Mouse (Mus musculus) CH12.LX (cell line): ENCODE results near the gene Cd70. TPM values are rescaled to one million over a fixed set of nuclear protein-coding genes. Genes with fewer than 3 reads are reported as not detected.
A peak's percentile ranks its signal among the peaks of the same experiment; 100 is the strongest.

Source experiments
- DNase-seq: peaks from one replicate; pipeline ENCODE4 v3.0.0-alpha.2; 2013; ENCODE audit errors: extremely low read depth
- H3K27ac ChIP-seq: 2 replicates; pipeline ENCODE4 v1.5.1; 2012; ENCODE audit warnings: low read depth, mild to moderate bottlenecking, control low read depth, moderate library complexity; ENCODE audit not compliant: insufficient read depth
- H3K27me3 ChIP-seq: replicated peaks from 2 replicates; pipeline ENCODE3; 2012; ENCODE audit warnings: inconsistent platforms
- H3K36me3 ChIP-seq, 2 experiments: replicated peaks in 1 of 2; 2 replicates each; pipeline versions ENCODE3 to v1.6.1; 2012; ENCODE audit warnings: inconsistent platforms in 1 of 2, low read length in 1 of 2, mild to moderate bottlenecking in 1 of 2, mixed read lengths in 1 of 2, moderate library complexity in 1 of 2; ENCODE audit not compliant: control insufficient read depth in 1 of 2, insufficient read depth in 1 of 2
- H3K4me1 ChIP-seq, 2 experiments: 2 replicates each; pipeline ENCODE4 v1.6.1; 2012; ENCODE audit warnings: inconsistent platforms in 1 of 2, moderate library complexity in 1 of 2; ENCODE audit not compliant: insufficient read depth in 2 of 2, control insufficient read depth in 1 of 2
- H3K4me2 ChIP-seq: 2 replicates; pipeline ENCODE4 v1.6.1; 2012; ENCODE audit warnings: low read depth, mild to moderate bottlenecking, control low read depth; ENCODE audit not compliant: poor library complexity, insufficient read depth, severe bottlenecking
- H3K4me3 ChIP-seq, 3 experiments: fragments of 150-350 bp in 1 of 3; sonication (generic) in 1 of 3; replicated peaks in 1 of 3; 2 replicates each; pipeline versions ENCODE3 to v1.5.1; 2011 to 2012; ENCODE audit warnings: low read depth in 2 of 3, low read length in 2 of 3, mild to moderate bottlenecking in 2 of 3, moderate library complexity in 2 of 3, control low read depth in 1 of 3, improper control_type of control experiment in 1 of 3, inconsistent platforms in 1 of 3, mixed read lengths in 1 of 3; ENCODE audit not compliant: poor library complexity in 1 of 3
- H3K79me2 ChIP-seq: replicated peaks from 2 replicates; pipeline ENCODE4 v1.6.1; 2012; ENCODE audit warnings: mild to moderate bottlenecking, moderate library complexity; ENCODE audit not compliant: control insufficient read depth, poor library complexity, insufficient read depth, severe bottlenecking; ENCODE audit errors: extremely low read depth
- H3K9ac ChIP-seq: 2 replicates; pipeline ENCODE4 v1.6.1; 2012; ENCODE audit warnings: low read depth, mild to moderate bottlenecking, control low read depth, moderate library complexity; ENCODE audit not compliant: insufficient read depth
- H3K9me3 ChIP-seq: replicated peaks from 2 replicates; pipeline ENCODE3; 2012; ENCODE audit warnings: low read length, inconsistent platforms, mixed read lengths
- BHLHE40 ChIP-seq: IDR thresholded peaks from 2 replicates; pipeline ENCODE4 v1.6.1; 2011; ENCODE audit warnings: mild to moderate bottlenecking, low read depth, low read length, improper control_type of control experiment
- CHD1 ChIP-seq: IDR thresholded peaks from 2 replicates; pipeline ENCODE4 v1.6.1; 2012; ENCODE audit warnings: low read depth, low read length, improper control_type of control experiment, inconsistent platforms
- CHD2 ChIP-seq: IDR thresholded peaks from 2 replicates; pipeline ENCODE4 v1.6.1; 2011; ENCODE audit warnings: low read length, improper control_type of control experiment
- CTCF ChIP-seq, 2 experiments: IDR thresholded peaks in 1 of 2; conservative IDR thresholded peaks in 1 of 2; 2 replicates each; pipeline ENCODE4 v1.5.1; 2011 to 2012; ENCODE audit warnings: low read depth in 2 of 2, low read length in 2 of 2, improper control_type of control experiment in 1 of 2, inconsistent platforms in 1 of 2, mild to moderate bottlenecking in 1 of 2, moderate library complexity in 1 of 2
- E2F4 ChIP-seq: IDR thresholded peaks from 2 replicates; pipeline ENCODE4 v1.6.1; 2011; ENCODE audit warnings: low read depth, low read length, improper control_type of control experiment; ENCODE audit not compliant: insufficient replicate concordance
- ELF1 ChIP-seq: IDR thresholded peaks from 2 replicates; pipeline ENCODE4 v1.6.1; 2014; ENCODE audit warnings: low read depth, mild to moderate bottlenecking, inconsistent platforms, low read length, improper control_type of control experiment
- EP300 ChIP-seq: IDR thresholded peaks from 2 replicates; pipeline ENCODE4 v1.6.1; 2011; ENCODE audit warnings: low read length, improper control_type of control experiment
- ETS1 ChIP-seq: conservative IDR thresholded peaks from 2 replicates; pipeline ENCODE4 v1.6.1; 2012; ENCODE audit warnings: low read depth, mild to moderate bottlenecking, inconsistent platforms, low read length, improper control_type of control experiment, moderate library complexity
- GABPA ChIP-seq: IDR thresholded peaks from 2 replicates; pipeline ENCODE4 v1.6.1; 2012; ENCODE audit warnings: low read depth, low read length, improper control_type of control experiment, inconsistent platforms; ENCODE audit not compliant: insufficient replicate concordance
- HCFC1 ChIP-seq: IDR thresholded peaks from 2 replicates; pipeline ENCODE4 v1.6.1; 2012; ENCODE audit warnings: low read depth, mild to moderate bottlenecking, inconsistent platforms, low read length, improper control_type of control experiment
- IRF4 ChIP-seq: IDR thresholded peaks from 2 replicates; pipeline ENCODE4 v1.6.1; 2014; ENCODE audit warnings: low read depth, mild to moderate bottlenecking, inconsistent platforms, low read length, improper control_type of control experiment
- JUN ChIP-seq: IDR thresholded peaks from 2 replicates; pipeline ENCODE4 v1.6.1; 2011; ENCODE audit warnings: low read depth, mild to moderate bottlenecking, low read length, improper control_type of control experiment, moderate library complexity; ENCODE audit not compliant: insufficient read depth
- JUND ChIP-seq: conservative IDR thresholded peaks from 2 replicates; pipeline ENCODE4 v1.6.1; 2011; ENCODE audit warnings: low read depth, low read length, improper control_type of control experiment
- KAT2A ChIP-seq: IDR thresholded peaks from 2 replicates; pipeline ENCODE4 v1.6.1; 2012; ENCODE audit warnings: low read length, improper control_type of control experiment, inconsistent platforms; ENCODE audit not compliant: insufficient replicate concordance
- MAFK ChIP-seq: IDR thresholded peaks from 2 replicates; pipeline ENCODE4 v1.6.1; 2011; ENCODE audit warnings: low read length, improper control_type of control experiment; ENCODE audit not compliant: insufficient replicate concordance
- MAX ChIP-seq: IDR thresholded peaks from 2 replicates; pipeline ENCODE4 v1.6.1; 2011; ENCODE audit warnings: low read length, improper control_type of control experiment
- MAZ ChIP-seq: IDR thresholded peaks from 2 replicates; pipeline ENCODE4 v1.6.1; 2012; ENCODE audit warnings: low read depth, mild to moderate bottlenecking, inconsistent platforms, low read length, improper control_type of control experiment, moderate library complexity
- MEF2A ChIP-seq: IDR thresholded peaks from 2 replicates; pipeline ENCODE4 v1.6.1; 2014; ENCODE audit warnings: low read depth, mild to moderate bottlenecking, inconsistent platforms, low read length, improper control_type of control experiment, borderline replicate concordance
- MXI1 ChIP-seq: IDR thresholded peaks from 2 replicates; pipeline ENCODE4 v1.6.1; 2011; ENCODE audit warnings: mild to moderate bottlenecking, low read depth, low read length, improper control_type of control experiment
- MYC ChIP-seq: IDR thresholded peaks from 2 replicates; pipeline ENCODE4 v1.6.1; 2011; ENCODE audit warnings: low read depth, mild to moderate bottlenecking, improper control_type of control experiment, low read length
- NELFE ChIP-seq: IDR thresholded peaks from 2 replicates; pipeline ENCODE4 v1.6.1; 2011; ENCODE audit warnings: low read depth, low read length, improper control_type of control experiment
- NRF1 ChIP-seq: IDR thresholded peaks from 2 replicates; pipeline ENCODE4 v1.6.1; 2014; ENCODE audit warnings: low read depth, mild to moderate bottlenecking, inconsistent platforms, low read length, improper control_type of control experiment, moderate library complexity
- PAX5 ChIP-seq: IDR thresholded peaks from 2 replicates; pipeline ENCODE4 v1.6.1; 2012; ENCODE audit warnings: low read length, inconsistent platforms, mixed read lengths
- POLR2A ChIP-seq: IDR thresholded peaks from 2 replicates; pipeline ENCODE4 v1.6.1; 2011; ENCODE audit warnings: low read depth, mild to moderate bottlenecking, improper control_type of control experiment, low read length
- POLR2AphosphoS2 ChIP-seq: IDR thresholded peaks from 2 replicates; pipeline ENCODE4 v1.6.1; 2011; ENCODE audit warnings: low read depth, low read length, improper control_type of control experiment
- RAD21 ChIP-seq: IDR thresholded peaks from 2 replicates; pipeline ENCODE4 v1.6.1; 2011; ENCODE audit warnings: low read depth, mild to moderate bottlenecking, low read length, improper control_type of control experiment, moderate library complexity
- RCOR1 ChIP-seq: conservative IDR thresholded peaks from 2 replicates; pipeline ENCODE4 v1.6.1; 2012; ENCODE audit warnings: low read depth, mild to moderate bottlenecking, inconsistent platforms, low read length, improper control_type of control experiment
- SIN3A ChIP-seq: IDR thresholded peaks from 2 replicates; pipeline ENCODE4 v1.6.1; 2012; ENCODE audit warnings: low read length, improper control_type of control experiment, inconsistent platforms
- SMC3 ChIP-seq: IDR thresholded peaks from 2 replicates; pipeline ENCODE4 v1.6.1; 2011; ENCODE audit warnings: low read depth, low read length, improper control_type of control experiment
- TBP ChIP-seq: conservative IDR thresholded peaks from 2 replicates; pipeline ENCODE4 v1.6.1; 2011; ENCODE audit warnings: low read depth, low read length, improper control_type of control experiment
- TCF12 ChIP-seq: IDR thresholded peaks from 2 replicates; pipeline ENCODE4 v1.6.1; 2014; ENCODE audit warnings: low read depth, mild to moderate bottlenecking, inconsistent platforms, low read length, improper control_type of control experiment
- UBTF ChIP-seq: IDR thresholded peaks from 2 replicates; pipeline ENCODE4 v1.6.1; 2012; ENCODE audit warnings: low read depth, mild to moderate bottlenecking, inconsistent platforms, low read length, improper control_type of control experiment, moderate library complexity
- USF1 ChIP-seq: IDR thresholded peaks from 2 replicates; pipeline ENCODE4 v1.6.1; 2014; ENCODE audit warnings: low read depth, mild to moderate bottlenecking, inconsistent platforms, low read length, improper control_type of control experiment
- USF2 ChIP-seq: conservative IDR thresholded peaks from 2 replicates; pipeline ENCODE4 v1.6.1; 2011; ENCODE audit warnings: low read depth, low read length, improper control_type of control experiment
- ZC3H11A ChIP-seq: IDR thresholded peaks from 2 replicates; pipeline ENCODE4 v1.6.1; 2012; ENCODE audit warnings: low read depth, mild to moderate bottlenecking, inconsistent platforms, low read length, improper control_type of control experiment
- ZKSCAN1 ChIP-seq: IDR thresholded peaks from 2 replicates; pipeline ENCODE4 v1.6.1; 2012; ENCODE audit warnings: low read depth, inconsistent platforms, low read length, improper control_type of control experiment, borderline replicate concordance
- ZMIZ1 ChIP-seq: IDR thresholded peaks from 2 replicates; pipeline ENCODE4 v1.6.1; 2012; ENCODE audit warnings: low read depth, mild to moderate bottlenecking, inconsistent platforms, low read length, improper control_type of control experiment
- ZNF384 ChIP-seq: IDR thresholded peaks from 2 replicates; pipeline ENCODE4 v1.6.1; 2012; ENCODE audit warnings: low read depth, low read length, improper control_type of control experiment, inconsistent platforms
- dilution Hi-C: fragments of 300-500 bp; cut with MboI; formaldehyde crosslinking; loops from 2 replicates; pipeline ENCODE4 v1.14.3; 2020; ENCODE audit warnings: low sequenced_read_pairs; ENCODE audit not compliant: extremely low pct_unique_long_range_greater_than_20kb, extremely low pct_ligation_motif_present
- in situ Hi-C: fragments of 300-500 bp; cut with MboI; formaldehyde crosslinking; loops from 3 replicates; pipeline ENCODE4 v1.14.3; 2019; ENCODE audit warnings: low sequenced_read_pairs, low pct_ligation_motif_present, low pct_unique_long_range_greater_than_20kb, mixed read lengths
- polyA plus RNA-seq: library from polyadenylated mRNA; unstranded; fragments of >175 nt; gene quantifications from 2 replicates; pipeline ENCODE4 v1.2.1, GENCODE M21; 2012; ENCODE audit warnings: low read depth; ENCODE audit not compliant: insufficient read length
- total RNA-seq, 2 experiments: library from RNA; depleted of rRNA; stranded (reverse); fragments of 300-350 nt in 1 of 2; fragments of >200 nt in 1 of 2; gene quantifications; 2 replicates each; pipeline ENCODE4 v1.2.3; 2012 to 2014

Gene Cd70
- total and polyA plus RNA-seq, 3 experiments: 137 to 965 (median 321) TPM

DNA sequence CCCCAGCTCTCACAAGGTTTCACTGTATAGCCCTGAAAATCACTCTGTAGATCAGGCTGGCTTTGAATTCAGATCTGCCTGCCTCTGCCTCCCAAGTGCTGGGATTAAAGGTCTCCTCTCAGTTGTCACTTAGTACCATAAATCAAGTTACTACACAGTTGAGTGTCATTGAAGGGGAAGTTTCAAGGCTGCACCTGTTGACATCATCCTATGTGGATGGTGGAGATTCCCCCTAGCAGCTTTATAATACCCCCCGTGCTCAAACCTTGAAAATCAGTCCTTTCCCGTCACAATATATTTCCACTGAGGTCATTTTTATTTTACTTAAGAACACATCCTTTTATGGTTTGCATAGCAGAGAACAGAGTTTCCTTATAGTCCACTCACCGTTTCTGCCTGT lies 5.9 kb downstream of the Cd70 start (continued):
- TF ChIP-seq NRF1: no peak

DNA sequence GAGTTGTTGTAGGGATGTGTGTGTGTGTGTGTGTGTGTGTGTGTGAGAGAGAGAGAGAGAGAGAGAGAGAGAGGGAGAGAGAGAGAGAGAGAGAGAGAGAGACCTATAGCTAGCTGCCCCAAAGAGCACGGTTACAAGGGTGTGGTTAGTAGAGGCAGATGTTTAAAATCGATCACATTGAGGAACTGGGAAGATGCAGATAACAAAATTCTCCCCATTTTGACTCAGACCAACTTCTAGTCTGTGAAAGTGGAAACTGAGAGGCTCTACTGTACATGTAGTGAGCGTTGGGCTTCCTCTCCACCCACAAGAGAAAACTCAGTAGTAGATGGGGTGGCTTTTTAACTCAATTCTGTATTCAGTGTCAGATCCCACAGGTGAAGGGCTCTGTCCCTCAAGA lies 9.9 kb downstream of the Cd70 start:
- TF ChIP-seq EP300 (peak; percentile 98), NRF1 (no peak), RCOR1 (peak; percentile 94), E2F4 (0 out of 2 replicates have a peak, but pooled peaks have one; percentile 40), BHLHE40 (peak; percentile 80), ETS1 (peak; percentile 83), HCFC1 (no peak; the same call in 1 of the 2 replicates), USF1 (no peak), CHD2 (peak; percentile 84), PAX5 (no peak), USF2 (no peak), ZNF384 (0 out of 2 replicates have a peak, but pooled peaks have one; percentile 31), POLR2AphosphoS2 (no peak), ZC3H11A (peak; percentile 6; the same call in 1 of the 2 replicates), JUND (peak; percentile 92), ZKSCAN1 (no peak), MXI1 (peak; percentile 31; the same call in 1 of the 2 replicates), IRF4 (peak; percentile 98), MAFK (peak; percentile 83), GABPA (no peak), MAX (peak; percentile 30; the same call in 1 of the 2 replicates), MEF2A (peak; percentile 92), KAT2A (0 out of 2 replicates have a peak, but pooled peaks have one; percentile 24), MAZ (peak; percentile 64; the same call in 1 of the 2 replicates), TCF12 (peak; percentile 96), RAD21 (no peak; the same call in none of the 2 replicates), ELF1 (no peak; the same call in 1 of the 2 replicates), CHD1 (no peak), SMC3 (peak; percentile 26), JUN (peak; percentile 83), MYC (peak; percentile 89), NELFE (0 out of 2 replicates have a peak, but pooled peaks have one; percentile 27), TBP (peak; percentile 76), UBTF (no peak), CTCF (conservative IDR thresholded peaks at IDR 0.05 in 1 of 2, IDR thresholded peaks at IDR 0.05 in 1 of 2; ENCODE audit: low read depth in 2 of 2, low read length in 2 of 2) (no peak), ZMIZ1 (peak; percentile 65), POLR2A (peak; percentile 46), SIN3A (peak; percentile 86)
- Histone ChIP-seq H3K27me3 (no peaks in the 10 kb centered on the region), H3K4me1 (peaks cover 57 to 94% of the 10 kb centered on the region in 2 experiments), H3K9ac (peak overlapping the region; percentile 41), H3K4me3 (no peak overlapping the region), H3K9me3 (peaks cover 7% of the 10 kb centered on the region), H3K36me3 (peaks cover 27 to 80% of the 10 kb centered on the region in 2 experiments), H3K4me2 (no peak overlapping the region), H3K27ac (peak overlapping the region; percentile 100), H3K79me2 (peaks cover 20% of the 10 kb centered on the region)
- dilution Hi-C loops (no loop called here), in situ Hi-C loops (no loop called here)
- peak; percentile 80 for DNase-seq
